Mouse (Mus musculus): ENCODE data around the gene Col5a1.

- TF ChIP-seq CTCF (IDR thresholded peaks at IDR 0.05; ENCODE audit: low read depth), result no peak
- no peak for TF ChIP-seq EP300 (IDR thresholded peaks at IDR 0.05; ENCODE audit: low read depth)
Measured at GRCm38 (mm10) chr2:28084768-28085167, 198.5 kb downstream of the Col5a1 start, which contains the start of gene Fcnb.
